Mouse (Mus musculus) hindbrain, embryonic 13.5 days (tissue): ENCODE measurements at regions not wholly inside any gene's neighbourhood (a gene's known extent, or its start where the extent isn't known, plus 50 kb on each side); places are given as distances from the start of the nearest gene placed in this dataset.

ENCODE experiments used
- ATAC-seq: fragments of 200-750 bp; cut with Nextera tagmentation; 2 replicates; pipeline ENCODE4 v1.8.0; 2017; ENCODE audit warnings: moderate TSS enrichment; ENCODE audit not compliant: low FRiP score
- H3K27ac ChIP-seq: fragments of 300-500 bp; sonication (generic); 2 replicates; pipeline ENCODE4 v1.5.1; 2015; ENCODE audit warnings: inconsistent platforms, mild to moderate bottlenecking, moderate library complexity
- H3K27me3 ChIP-seq: fragments of 300-500 bp; sonication (generic); 2 replicates; pipeline ENCODE4 v1.6.1; 2015; ENCODE audit warnings: mild to moderate bottlenecking, inconsistent platforms
- H3K36me3 ChIP-seq: fragments of 300-500 bp; sonication (generic); 2 replicates; pipeline ENCODE4 v1.6.1; 2015; ENCODE audit warnings: mild to moderate bottlenecking, inconsistent platforms
- H3K4me1 ChIP-seq: fragments of 300-500 bp; sonication (generic); replicated peaks from 2 replicates; pipeline ENCODE4 v1.6.1; 2015; ENCODE audit warnings: inconsistent platforms
- H3K4me2 ChIP-seq: fragments of 300-500 bp; sonication (generic); 2 replicates; pipeline ENCODE4 v1.6.1; 2015; ENCODE audit warnings: inconsistent platforms, mild to moderate bottlenecking, moderate library complexity
- H3K4me3 ChIP-seq: fragments of 300-500 bp; sonication (generic); 2 replicates; pipeline ENCODE4 v1.5.1; 2015; ENCODE audit warnings: mild to moderate bottlenecking, inconsistent platforms
- H3K9ac ChIP-seq: fragments of 300-500 bp; sonication (generic); 2 replicates; pipeline ENCODE4 v1.6.1; 2015; ENCODE audit warnings: mild to moderate bottlenecking, inconsistent platforms
- H3K9me3 ChIP-seq: fragments of 300-500 bp; sonication (generic); 2 replicates; pipeline ENCODE4 v1.6.1; 2016; ENCODE audit warnings: inconsistent platforms
- WGBS: fragments of 180-500 bp; shearing (Covaris S2); methylation state at CpG from one replicate; pipeline ENCODE4 v1.1.7; 2015; 5-methylcytosine and 5-hydroxymethylcytosine counted together

- ATAC-seq = no peak
- Histone ChIP-seq H3K9me3 (no peaks in the 10 kb centered on the region), H3K4me3 (no peak overlapping the region), H3K36me3 (no peaks in the 10 kb centered on the region), H3K4me1 (no peaks in the 10 kb centered on the region), H3K9ac (no peak overlapping the region), H3K27ac (no peak overlapping the region), H3K27me3 (no peaks in the 10 kb centered on the region), H3K4me2 (no peak overlapping the region)
- 89% methylated on average over 1 of the region's 1 CpGs for WGBS
Observed at GRCm38 (mm10) chr3:51050156-51050555, 174.1 kb upstream of the Noct start.

DNA sequence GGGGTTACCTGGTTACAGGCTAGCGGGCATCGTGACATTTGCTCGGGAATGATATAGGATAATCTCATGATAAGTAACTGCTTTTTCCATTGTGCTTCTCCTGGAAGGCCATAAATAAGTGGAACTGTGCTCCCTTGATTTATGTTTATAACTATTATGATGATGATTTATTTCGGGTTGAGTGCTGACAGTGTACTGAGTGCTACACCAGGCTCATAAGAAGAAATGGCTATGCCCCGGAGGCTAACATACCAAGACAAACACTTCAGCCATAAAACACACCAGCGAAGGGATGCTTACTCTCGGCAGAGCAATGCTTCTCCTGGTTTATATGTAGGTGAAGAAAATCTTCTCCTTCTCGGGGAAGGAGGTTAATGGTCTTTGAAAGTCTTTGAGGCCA, 169.2 kb upstream of the Noct start:
- 88% methylated on average over 8 of the region's 8 CpGs for WGBS

GRCm38 (mm10) chr3:51064201-51064600, 160.0 kb upstream of the Noct start:
- ATAC-seq = no peak
- no peak overlapping the region for H3K9ac ChIP-seq
- H3K27ac ChIP-seq = no peak overlapping the region
- no peaks in the 10 kb centered on the region for H3K36me3 ChIP-seq
- 59% methylated on average over 4 of the region's 4 CpGs for WGBS
- H3K4me3 ChIP-seq = no peak overlapping the region
- no peak overlapping the region for H3K4me2 ChIP-seq
- H3K4me1 ChIP-seq = peaks cover 10% of the 10 kb centered on the region; the same call in 1 of the 2 replicates
- no peaks in the 10 kb centered on the region for H3K27me3 ChIP-seq
- H3K9me3 ChIP-seq = no peaks in the 10 kb centered on the region

More for the DNA sequence above, 169.2 kb upstream of the Noct start:
- ATAC-seq = no peak
- H3K9ac ChIP-seq = no peak overlapping the region
- H3K36me3 ChIP-seq = no peaks in the 10 kb centered on the region
- 0 out of 2 replicates have a peak, but pooled peaks cover 6% of the 10 kb centered on the region for H3K4me1 ChIP-seq
- H3K4me2 ChIP-seq = no peak overlapping the region
- no peak overlapping the region for H3K4me3 ChIP-seq
- H3K27me3 ChIP-seq = no peaks in the 10 kb centered on the region
- H3K27ac ChIP-seq = no peak overlapping the region
- H3K9me3 ChIP-seq = no peaks in the 10 kb centered on the region

- H3K4me3 ChIP-seq = no peak overlapping the region
- no peak for ATAC-seq
- H3K4me2 ChIP-seq = no peak overlapping the region
- no peak overlapping the region for H3K27ac ChIP-seq
- no peaks in the 10 kb centered on the region for H3K9me3 ChIP-seq
- no peak overlapping the region for H3K9ac ChIP-seq
- 34% methylated on average over 5 of the region's 5 CpGs for WGBS
- H3K4me1 ChIP-seq = peaks cover 9% of the 10 kb centered on the region; the same call in 1 of the 2 replicates
- H3K36me3 ChIP-seq = no peaks in the 10 kb centered on the region
- H3K27me3 ChIP-seq = no peaks in the 10 kb centered on the region
Observed at GRCm38 (mm10) chr3:51066373-51066772, 157.9 kb upstream of the Noct start.

GRCm38 (mm10) chr3:51072417-51072816, 151.8 kb upstream of the Noct start:
- H3K4me1 ChIP-seq = peaks cover 6% of the 10 kb centered on the region; the same call in 1 of the 2 replicates
- ATAC-seq = no peak
- 65% methylated on average over 10 of the region's 10 CpGs for WGBS
- H3K4me3 ChIP-seq = no peak overlapping the region
- H3K36me3 ChIP-seq = no peaks in the 10 kb centered on the region
- H3K9me3 ChIP-seq = no peaks in the 10 kb centered on the region
- H3K9ac ChIP-seq = no peak overlapping the region
- no peak overlapping the region for H3K27ac ChIP-seq
- no peak overlapping the region for H3K4me2 ChIP-seq
- H3K27me3 ChIP-seq = no peaks in the 10 kb centered on the region

DNA sequence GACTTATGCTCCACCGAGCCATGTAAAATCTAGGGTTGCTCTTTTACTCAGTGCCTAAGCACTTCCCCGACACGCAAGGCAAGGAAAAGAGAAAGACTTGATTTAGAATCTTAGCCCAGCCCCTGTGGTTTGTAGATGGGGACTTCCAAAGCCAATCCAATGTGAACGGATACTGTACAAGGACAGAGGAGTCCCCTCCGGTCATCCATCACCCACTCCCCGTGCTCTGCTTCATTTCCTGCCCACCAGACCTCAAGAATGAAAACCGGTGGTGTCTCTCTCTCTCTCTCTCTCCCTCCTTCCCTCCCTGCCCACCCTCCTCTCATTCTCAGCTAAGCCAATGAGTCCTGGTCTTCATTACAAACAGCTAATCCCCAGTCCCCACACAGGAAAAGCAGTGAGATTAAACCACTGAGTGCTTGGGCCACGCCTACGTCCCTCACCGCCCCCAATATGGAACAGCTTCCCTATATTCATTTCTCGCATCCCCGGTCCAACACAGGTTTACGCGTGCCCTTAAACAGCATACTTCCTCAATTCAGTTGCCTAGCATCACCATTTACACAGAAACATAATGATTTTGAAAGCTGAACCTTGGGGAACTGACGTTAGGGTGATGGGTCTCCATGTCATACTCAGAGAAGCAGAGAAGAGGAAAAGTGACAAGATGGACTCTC, 151.1 kb upstream of the Noct start:
- Histone ChIP-seq H3K9ac (no peak overlapping the region), H3K4me3 (no peak overlapping the region), H3K27ac (no peak overlapping the region; the same call in 1 of the 2 replicates), H3K4me2 (no peak overlapping the region), H3K27me3 (no peaks in the 10 kb centered on the region), H3K9me3 (no peaks in the 10 kb centered on the region), H3K4me1 (peaks cover 6% of the 10 kb centered on the region; the same call in 1 of the 2 replicates), H3K36me3 (no peaks in the 10 kb centered on the region)
- peak; percentile 7; the same call in 1 of the 2 replicates for ATAC-seq
- WGBS = 76% methylated on average over 15 of the region's 15 CpGs

DNA sequence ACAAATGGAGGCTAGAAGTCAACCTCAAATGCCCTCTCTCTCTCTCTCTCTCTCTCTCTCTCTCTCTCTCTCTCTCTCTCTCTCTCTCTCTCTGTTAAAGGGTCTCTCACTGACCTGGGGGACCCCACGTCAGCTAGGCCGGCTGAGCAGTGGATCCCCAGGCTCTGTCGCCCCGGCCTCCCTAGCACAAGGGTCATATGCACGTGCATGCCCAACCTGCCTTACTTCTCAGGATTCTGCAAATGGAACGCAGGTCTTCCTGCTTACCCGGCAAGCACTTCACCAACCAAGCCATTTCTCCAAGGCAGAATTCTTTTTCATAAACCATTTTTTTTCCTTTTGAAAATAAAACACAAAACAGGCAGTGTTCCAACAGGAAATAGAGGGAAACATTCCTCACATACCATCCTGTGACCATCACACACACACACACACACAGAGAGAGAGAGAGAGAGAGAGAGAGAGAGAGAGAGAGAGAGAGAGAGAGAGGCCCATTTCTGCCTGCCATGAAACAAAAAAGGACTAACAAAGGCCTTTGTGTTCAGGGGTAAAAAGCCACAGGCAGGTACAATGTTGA, 150.4 kb upstream of the Noct start:
- Histone ChIP-seq H3K9ac (no peak overlapping the region), H3K4me3 (no peak overlapping the region), H3K4me1 (peaks cover 6% of the 10 kb centered on the region; the same call in 1 of the 2 replicates), H3K27me3 (no peaks in the 10 kb centered on the region), H3K9me3 (no peaks in the 10 kb centered on the region), H3K27ac (0 out of 2 replicates have a peak overlapping the region, but pooled peaks have one; percentile 6), H3K36me3 (no peaks in the 10 kb centered on the region), H3K4me2 (no peak overlapping the region)
- WGBS = 79% methylated on average over 7 of the region's 7 CpGs
- ATAC-seq = no peak

DNA sequence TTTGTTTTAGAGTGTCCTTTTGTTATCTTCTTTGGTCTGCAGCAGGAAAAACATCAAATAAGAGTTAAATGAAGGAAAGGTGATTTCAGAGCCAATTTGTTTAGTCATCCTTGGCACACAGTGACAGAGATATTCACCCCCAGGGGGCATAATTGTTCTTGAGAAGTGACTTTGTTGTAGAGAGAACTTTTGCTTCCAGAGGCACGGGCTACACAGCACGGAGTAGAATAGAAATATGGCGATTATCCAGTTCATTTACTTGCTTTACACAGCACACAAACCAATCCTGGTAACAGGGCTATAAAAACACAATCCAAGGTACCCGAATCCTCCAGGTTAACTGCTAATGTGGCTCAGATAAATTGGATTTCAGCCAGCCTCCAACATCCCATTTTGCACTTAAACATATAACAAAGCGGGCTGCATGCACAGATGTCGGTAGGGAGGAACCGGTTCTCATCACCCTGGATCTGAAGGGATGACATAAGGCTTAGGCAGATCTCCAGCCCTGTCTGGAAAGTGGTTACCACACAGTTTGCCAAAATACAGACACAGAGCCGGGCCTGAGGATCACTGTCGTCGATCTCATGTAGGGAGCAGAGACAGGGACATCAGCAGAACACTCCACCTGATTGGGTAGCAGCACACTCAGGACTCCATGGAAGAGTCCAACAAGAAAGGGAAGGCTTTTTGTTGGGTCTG, 148.9 kb upstream of the Noct start:
- Histone ChIP-seq H3K9me3 (no peaks in the 10 kb centered on the region), H3K4me1 (peaks cover 9% of the 10 kb centered on the region; the same call in 1 of the 2 replicates), H3K4me2 (no peak overlapping the region), H3K27me3 (no peaks in the 10 kb centered on the region), H3K36me3 (no peaks in the 10 kb centered on the region), H3K27ac (no peak overlapping the region), H3K4me3 (no peak overlapping the region), H3K9ac (no peak overlapping the region)
- ATAC-seq = no peak
- 71% methylated on average over 10 of the region's 10 CpGs for WGBS

DNA sequence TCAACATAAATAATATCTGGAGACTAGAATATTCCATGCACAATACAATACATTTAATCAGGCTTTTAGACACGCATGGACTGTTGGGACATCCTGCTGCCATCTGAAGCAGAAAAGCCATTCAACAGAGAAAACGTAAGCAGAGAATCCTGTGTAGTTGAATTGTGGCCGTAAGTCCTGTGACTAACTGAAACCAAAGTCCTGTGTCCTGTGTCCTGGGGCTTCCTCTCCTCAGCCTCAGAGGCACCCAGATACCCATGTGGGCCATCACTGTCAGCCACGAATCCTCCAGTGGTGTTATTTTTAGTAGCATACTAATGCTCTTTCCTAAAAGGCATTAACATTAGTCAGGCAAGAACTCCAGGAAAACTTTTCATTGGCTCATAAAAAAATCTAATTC, 145.8 kb upstream of the Noct start:
- no peaks in the 10 kb centered on the region for H3K36me3 ChIP-seq
- no peak overlapping the region for H3K9ac ChIP-seq
- H3K27me3 ChIP-seq = no peaks in the 10 kb centered on the region
- H3K4me2 ChIP-seq = no peak overlapping the region
- no peak overlapping the region for H3K4me3 ChIP-seq
- no peak for ATAC-seq
- H3K9me3 ChIP-seq = no peaks in the 10 kb centered on the region
- H3K4me1 ChIP-seq = peaks cover 14% of the 10 kb centered on the region
- H3K27ac ChIP-seq = no peak overlapping the region
- 54% methylated on average over 4 of the region's 4 CpGs for WGBS

DNA sequence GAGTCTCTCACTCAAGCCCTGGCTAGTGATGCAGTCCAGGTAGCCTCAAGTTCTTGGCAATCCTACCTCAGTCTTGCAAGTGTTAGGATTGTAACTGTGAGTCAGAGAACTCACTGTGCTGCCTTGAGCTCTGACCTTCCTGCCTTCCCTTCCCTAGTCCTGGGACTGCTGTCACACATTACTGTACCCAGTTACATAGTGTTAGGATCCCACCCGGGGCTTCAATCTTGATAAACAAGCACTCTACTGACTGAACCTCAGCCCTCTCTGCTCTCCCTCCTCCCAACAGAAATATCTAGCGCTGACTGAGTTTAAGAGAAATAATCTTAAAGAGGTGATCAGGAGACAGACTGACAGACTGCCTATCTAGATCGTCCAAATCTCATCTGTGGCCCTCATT, 143.8 kb upstream of the Noct start:
- no peak for ATAC-seq
- 76% methylated on average over 3 of the region's 3 CpGs for WGBS
- H3K4me2 ChIP-seq = no peak overlapping the region
- no peaks in the 10 kb centered on the region for H3K9me3 ChIP-seq
- no peaks in the 10 kb centered on the region for H3K27me3 ChIP-seq
- no peak overlapping the region for H3K9ac ChIP-seq
- peaks cover 15% of the 10 kb centered on the region for H3K4me1 ChIP-seq
- no peaks in the 10 kb centered on the region for H3K36me3 ChIP-seq
- no peak overlapping the region for H3K27ac ChIP-seq
- H3K4me3 ChIP-seq = no peak overlapping the region

DNA sequence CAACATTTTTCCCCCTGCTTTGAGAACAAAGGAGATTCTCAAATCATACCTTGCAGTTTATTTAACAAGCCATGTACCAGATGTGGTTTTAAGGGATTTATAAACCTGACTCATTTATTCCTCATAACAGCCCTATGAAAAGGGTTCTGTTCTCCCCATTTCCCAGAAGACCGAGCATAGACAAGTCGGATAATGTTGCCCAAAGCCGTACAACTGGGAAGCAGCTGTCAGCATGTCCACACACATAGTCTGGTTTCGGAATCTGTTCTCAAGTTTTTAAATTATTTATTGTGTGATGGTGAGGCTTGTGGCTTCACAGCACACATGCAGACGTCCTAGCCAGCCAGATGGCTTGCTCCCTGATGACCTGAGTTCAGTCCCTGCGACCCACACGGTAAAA, 143.4 kb upstream of the Noct start:
- H3K9me3 ChIP-seq = no peaks in the 10 kb centered on the region
- H3K27ac ChIP-seq = no peak overlapping the region
- ATAC-seq = no peak
- H3K4me3 ChIP-seq = no peak overlapping the region
- H3K4me2 ChIP-seq = no peak overlapping the region
- no peak overlapping the region for H3K9ac ChIP-seq
- 55% methylated on average over 7 of the region's 7 CpGs for WGBS
- no peaks in the 10 kb centered on the region for H3K27me3 ChIP-seq
- H3K4me1 ChIP-seq = peaks cover 15% of the 10 kb centered on the region
- H3K36me3 ChIP-seq = no peaks in the 10 kb centered on the region

- H3K36me3 ChIP-seq = no peaks in the 10 kb centered on the region
- no peaks in the 10 kb centered on the region for H3K9me3 ChIP-seq
- H3K27me3 ChIP-seq = no peaks in the 10 kb centered on the region
- H3K9ac ChIP-seq = peak overlapping the region; percentile 35; the same call in 1 of the 2 replicates
- peaks cover 25% of the 10 kb centered on the region for H3K4me1 ChIP-seq
- peak; percentile 50; the same call in 1 of the 2 replicates for ATAC-seq
- WGBS = 68% methylated on average over 11 of the region's 11 CpGs
- H3K4me3 ChIP-seq = no peak overlapping the region
- H3K27ac ChIP-seq = peak overlapping the region; percentile 73
- no peak overlapping the region for H3K4me2 ChIP-seq
Observed at GRCm38 (mm10) chr3:51082831-51083575, 141.2 kb upstream of the Noct start.
